Mouse (Mus musculus) layer of hippocampus, adult 18-20 months (tissue): Measurements from ENCODE around the gene Cryz. TPM values are rescaled to one million over a fixed set of nuclear protein-coding genes. Genes with fewer than 3 reads are reported as not detected.

Source experiments
- DNase-seq, 2 experiments: peaks; one replicate each; pipeline ENCODE4 v3.0.0; 2022; ENCODE audit warnings: low spot score in 2 of 2
- total RNA-seq, 2 experiments: library from RNA; stranded (reverse); gene quantifications; 2 replicates each; pipeline ENCODE4 v1.2.3; 2021

Cryz gene
- total RNA-seq, 2 experiments from 2014 or later = 20.6 to 25.8 TPM

GRCm38 (mm10) chr3:154670584-154670983 is 74.1 kb downstream of the Cryz start:
- DNase-seq = no peak

- no peak for DNase-seq
These were observed 74.5 kb downstream of the Cryz start for GRCm38 (mm10) chr3:154671013-154671412.

Other genes starting within 250 kb of the Cryz start
- 10 to 100 TPM; 11.5 to 14.3 TPM for gene Tyw3, start 393 bp downstream of the Cryz start, total RNA-seq
- gene Erich3, start 67.1 kb downstream of the Cryz start, total RNA-seq = 1 to 10 TPM; 7.9 to 8.4 TPM